Comparison of ENCODE assay signal across 10 mouse cellular contexts in genomic region chr13:94328063-94328462, GRCm38 (mm10). TPM values are rescaled to one million over a fixed set of nuclear protein-coding genes. Genes with fewer than 3 reads are reported as not detected.
DNase-seq lines count a peak whose midpoint lies in the region; ATAC-seq and TF ChIP-seq lines count a peak whose summit lies in the region.
"Had no signal": no experiment of that assay in that cellular context is flagged by ENCODE, and none has a peak within 500 bp of the region (broad histone marks: within the 10 kb centered on the region; RNA-seq: fewer than 3 reads in every experiment).

No protein-coding gene starts in this region.

- WGBS in forebrain, embryonic 10.5 days: 66% methylated on average over 3 of the region's 3 CpGs
- WGBS in forebrain, embryonic 15.5 days: 68% methylated on average over 3 of the region's 3 CpGs
- WGBS in liver, embryonic 14.5 days (ENCODE audit: insufficient replicate concordance): 17% methylated on average over 3 of the region's 3 CpGs
- WGBS in hindbrain, embryonic 16.5 days: 74% methylated on average over 3 of the region's 3 CpGs

- H3K36me3 ChIP-seq in forebrain, embryonic 10.5 days (replicated peaks): no peaks in the 10 kb centered on the region
- H3K36me3 ChIP-seq in forebrain, embryonic 15.5 days: no peaks in the 10 kb centered on the region
- H3K36me3 ChIP-seq in liver, embryonic 14.5 days (replicated peaks; ENCODE audit: control insufficient read depth, insufficient read depth, low read depth): no peaks in the 10 kb centered on the region
- no peaks in the 10 kb centered on the region for H3K36me3 ChIP-seq in hindbrain, embryonic 16.5 days (ENCODE audit: control insufficient read depth, insufficient read depth, low read length)

- H3K27ac ChIP-seq in forebrain, embryonic 10.5 days: peak overlapping the region; percentile 13; the same call in 1 of the 2 replicates
- H3K27ac ChIP-seq in forebrain, embryonic 15.5 days (replicated peaks): no peak overlapping the region
- H3K27ac ChIP-seq in liver, embryonic 14.5 days: no peak overlapping the region
- H3K27ac ChIP-seq in hindbrain, embryonic 16.5 days (ENCODE audit: low read depth, low read length): no peak overlapping the region

- no peaks in the 10 kb centered on the region for H3K27me3 ChIP-seq in forebrain, embryonic 10.5 days (ENCODE audit: poor library complexity, severe bottlenecking)
- H3K27me3 ChIP-seq in forebrain, embryonic 15.5 days: no peaks in the 10 kb centered on the region
- no peaks in the 10 kb centered on the region for H3K27me3 ChIP-seq in liver, embryonic 14.5 days (ENCODE audit: control insufficient read depth, insufficient read depth, low read length)
- H3K27me3 ChIP-seq in hindbrain, embryonic 16.5 days (replicated peaks; ENCODE audit: control insufficient read depth, insufficient read depth, low read length): no peaks in the 10 kb centered on the region

- peaks cover 12% of the 10 kb centered on the region for H3K9me3 ChIP-seq in forebrain, embryonic 10.5 days
- H3K9me3 ChIP-seq in forebrain, embryonic 15.5 days: 0 out of 2 replicates have a peak, but pooled peaks cover 3% of the 10 kb centered on the region
- no peaks in the 10 kb centered on the region for H3K9me3 ChIP-seq in liver, embryonic 14.5 days (ENCODE audit: control insufficient read depth, low read length)
- H3K9me3 ChIP-seq in hindbrain, embryonic 16.5 days (ENCODE audit: control insufficient read depth, low read length): no peaks in the 10 kb centered on the region

- H3K4me2 ChIP-seq in forebrain, embryonic 15.5 days (replicated peaks): no peak overlapping the region
- no peak overlapping the region for H3K4me2 ChIP-seq in liver, embryonic 14.5 days (ENCODE audit: low read depth)
- H3K4me2 ChIP-seq in hindbrain, embryonic 16.5 days (ENCODE audit: low read length): no peak overlapping the region

- H3K4me3 ChIP-seq in forebrain, embryonic 10.5 days: no peak overlapping the region
- H3K4me3 ChIP-seq in forebrain, embryonic 15.5 days: no peak overlapping the region
- H3K4me3 ChIP-seq in liver, embryonic 14.5 days (ENCODE audit: insufficient read depth in 1 of 2, low read depth in 2 of 2, low read length in 2 of 2): no peak overlapping the region
- H3K4me3 ChIP-seq in hindbrain, embryonic 16.5 days (ENCODE audit: low read length): no peak overlapping the region

- peaks cover 8% of the 10 kb centered on the region; the same call in 1 of the 2 replicates for H3K4me1 ChIP-seq in forebrain, embryonic 10.5 days
- H3K4me1 ChIP-seq in forebrain, embryonic 15.5 days: peaks cover 8% of the 10 kb centered on the region
- H3K4me1 ChIP-seq in liver, embryonic 14.5 days (replicated peaks; ENCODE audit: control insufficient read depth in 2 of 2, insufficient read depth in 2 of 2, low read length in 1 of 2): no peaks in the 10 kb centered on the region; a peak in 1 of 4 replicates
- no peaks in the 10 kb centered on the region for H3K4me1 ChIP-seq in hindbrain, embryonic 16.5 days (ENCODE audit: control insufficient read depth, insufficient read depth, low read depth, low read length)

- TF ChIP-seq EP300 in liver, embryonic 14.5 days (IDR thresholded peaks at IDR 0.05; ENCODE audit: low read depth): peak; percentile 37

- no peak overlapping the region for H3K9ac ChIP-seq in forebrain, embryonic 15.5 days (replicated peaks)
- H3K9ac ChIP-seq in liver, embryonic 14.5 days (replicated peaks): no peak overlapping the region
- no peak overlapping the region for H3K9ac ChIP-seq in hindbrain, embryonic 16.5 days (ENCODE audit: low read depth, low read length)

- no peak for ATAC-seq in forebrain, embryonic 15.5 days (replicated peaks)
- ATAC-seq in granulocyte monocyte progenitor cell, adult 5-6 weeks (replicated peaks; ENCODE audit: poor library complexity, severe bottlenecking): peak; percentile 17; the same call in 1 of the 2 replicates
- ATAC-seq in liver, embryonic 14.5 days (ENCODE audit: insufficient read depth): peak; percentile 74; the same call in 1 of the 2 replicates
- no peak for ATAC-seq in hindbrain, embryonic 16.5 days
- ATAC-seq: midbrain, embryonic 16.5 days had no signal

- DNase-seq in forebrain, embryonic 10.5 days (ENCODE audit: extremely low spot score, low spot score): no peak
- DNase-seq in R1 (ENCODE audit: low read depth, low spot score): peak; percentile 58
- peak; percentile 9 to 24 (median 17) for DNase-seq in liver, embryonic 14.5 days (ENCODE audit: low read depth in 3 of 3, low spot score in 3 of 3)
- DNase-seq in spleen, adult 18-20 months: no peak
- no peak for DNase-seq in cerebellum, adult 11-12 months
- DNase-seq: B cell, adult 2 months had no signal

- no peak for TF ChIP-seq CTCF in liver, embryonic 14.5 days (IDR thresholded peaks at IDR 0.05; ENCODE audit: low read depth)

RNA-seq across cellular contexts. Expression of gene Ap3b1, which starts 30.7 kb away (rescaled TPM):
- polyA plus RNA-seq in forebrain, embryonic 10.5 days (2016; fragmentation: Nextera tagmentation; extraction: Ambion mirVana): 32.1 and 32.9 TPM in 2 replicates
- 34.3 and 34.7 TPM in 2 replicates for polyA plus RNA-seq in forebrain, embryonic 15.5 days (2015; fragmentation: Nextera tagmentation; extraction: Ambion mirVana)
- 47.2 and 70.3 TPM in 2 replicates for total RNA-seq in granulocyte monocyte progenitor cell, adult 5-6 weeks (2014; fragmentation: Nextera tagmentation)
- 87.4 and 88.1 TPM in 2 replicates for total RNA-seq in granulocyte monocyte progenitor cell, adult 5-6 weeks (2017)
- polyA plus RNA-seq in liver, embryonic 14.5 days (2012; rRNA removed): 10.5 and 16.8 TPM in 2 replicates
- polyA plus RNA-seq in liver, embryonic 14.5 days (2014; fragmentation: Nextera tagmentation; extraction: Ambion mirVana): 16.1 and 17.9 TPM in 2 replicates
- 27.9 and 28.4 TPM in 2 replicates for polyA plus RNA-seq in hindbrain, embryonic 16.5 days (2015; fragmentation: Nextera tagmentation; extraction: Ambion mirVana)

RNA-seq across cellular contexts. Expression of gene Scamp1, which starts 42.4 kb away (rescaled TPM):
- polyA plus RNA-seq in forebrain, embryonic 10.5 days (2016; fragmentation: Nextera tagmentation; extraction: Ambion mirVana): 27.1 and 27.3 TPM in 2 replicates
- 103 and 111 TPM in 2 replicates for polyA plus RNA-seq in forebrain, embryonic 15.5 days (2015; fragmentation: Nextera tagmentation; extraction: Ambion mirVana)
- 8.1 and 13.7 TPM in 2 replicates for total RNA-seq in granulocyte monocyte progenitor cell, adult 5-6 weeks (2014; fragmentation: Nextera tagmentation)
- total RNA-seq in granulocyte monocyte progenitor cell, adult 5-6 weeks (2017): 14.7 and 24.6 TPM in 2 replicates
- 3.1 and 4.2 TPM in 2 replicates for polyA plus RNA-seq in liver, embryonic 14.5 days (2012; rRNA removed)
- 5.0 and 5.6 TPM in 2 replicates for polyA plus RNA-seq in liver, embryonic 14.5 days (2014; fragmentation: Nextera tagmentation; extraction: Ambion mirVana)
- 176 and 178 TPM in 2 replicates for polyA plus RNA-seq in hindbrain, embryonic 16.5 days (2015; fragmentation: Nextera tagmentation; extraction: Ambion mirVana)

Comparison
In these comparisons a context has a peak if more than half of its experiments do, and no peak if none do; other contexts are left out.
1. DNase-seq: peak in R1 (single experiment) and liver, embryonic 14.5 days (3 of 3); none in forebrain, embryonic 10.5 days (single experiment), spleen, adult 18-20 months (0 of 2) and cerebellum, adult 11-12 months (single experiment).
2. ATAC-seq: peak in granulocyte monocyte progenitor cell, adult 5-6 weeks (single experiment) and liver, embryonic 14.5 days (single experiment); none in forebrain, embryonic 15.5 days (single experiment) and hindbrain, embryonic 16.5 days (single experiment).